Mouse (Mus musculus) ES-E14 (cell line): ENCODE measurements around the gene 9530077C05Rik. TPM values are rescaled to one million over a fixed set of nuclear protein-coding genes. Genes with fewer than 3 reads are reported as not detected.

ENCODE experiments used
- DNase-seq: peaks from one replicate; pipeline ENCODE4 v3.0.0-alpha.2; 2013; ENCODE audit warnings: low read depth, low spot score
- H3K27ac ChIP-seq: 2 replicates; pipeline ENCODE4 v1.5.1; 2012; ENCODE audit warnings: low read depth, mild to moderate bottlenecking, low read length, moderate library complexity, mixed read lengths; ENCODE audit not compliant: poor library complexity, insufficient read depth, severe bottlenecking
- H3K36me3 ChIP-seq: 2 replicates; pipeline ENCODE4 v1.6.1; 2012; ENCODE audit warnings: mild to moderate bottlenecking, low read length, moderate library complexity, mixed read lengths; ENCODE audit not compliant: control insufficient read depth, poor library complexity, insufficient read depth, severe bottlenecking
- H3K4me1 ChIP-seq, 2 experiments: fragments of 150-350 bp in 1 of 2; sonication (generic) in 1 of 2; 2 replicates each; pipeline ENCODE4 v1.6.1; 2012; ENCODE audit warnings: low read length in 2 of 2, mild to moderate bottlenecking in 1 of 2, mixed read lengths in 1 of 2; ENCODE audit not compliant: control insufficient read depth in 2 of 2, insufficient read depth in 2 of 2, poor library complexity in 1 of 2
- H3K4me3 ChIP-seq, 2 experiments: fragments of 150-350 bp in 1 of 2; sonication (generic) in 1 of 2; 2 replicates each; pipeline ENCODE4 v1.5.1; 2012; ENCODE audit warnings: low read length in 2 of 2, low read depth in 1 of 2, mild to moderate bottlenecking in 1 of 2, mixed read lengths in 1 of 2; ENCODE audit not compliant: insufficient read depth in 1 of 2, poor library complexity in 1 of 2, severe bottlenecking in 1 of 2
- H3K9ac ChIP-seq: 2 replicates; pipeline ENCODE4 v1.6.1; 2012; ENCODE audit warnings: low read depth, mild to moderate bottlenecking, low read length, mixed read lengths; ENCODE audit not compliant: poor library complexity, insufficient read depth, severe bottlenecking
- H3K9me3 ChIP-seq: fragments of 150-350 bp; sonication (generic); 2 replicates; pipeline ENCODE4 v1.6.1; 2012; ENCODE audit warnings: low read depth, mild to moderate bottlenecking, low read length; ENCODE audit not compliant: control insufficient read depth, insufficient read depth
- CHD2 ChIP-seq: IDR thresholded peaks from 2 replicates; pipeline ENCODE4 v1.6.1; 2014; ENCODE audit warnings: mild to moderate bottlenecking, low read depth, low read length, inconsistent platforms
- HCFC1 ChIP-seq: IDR thresholded peaks from 2 replicates; pipeline ENCODE4 v1.6.1; 2012; ENCODE audit warnings: low read length, inconsistent platforms, borderline replicate concordance; ENCODE audit not compliant: insufficient read depth
- MAFK ChIP-seq: IDR thresholded peaks from 2 replicates; pipeline ENCODE4 v1.6.1; 2014; ENCODE audit warnings: mild to moderate bottlenecking, low read depth, low read length, inconsistent platforms; ENCODE audit not compliant: insufficient read depth
- ZC3H11A ChIP-seq: IDR thresholded peaks from 2 replicates; pipeline ENCODE4 v1.6.1; 2012; ENCODE audit warnings: low read depth, mild to moderate bottlenecking, inconsistent platforms, low read length, borderline replicate concordance
- ZNF384 ChIP-seq: IDR thresholded peaks from 2 replicates; pipeline ENCODE4 v1.6.1; 2012; ENCODE audit warnings: low read depth, low read length, inconsistent platforms
- in situ Hi-C, 2 experiments: fragments of 600-800 bp; cut with MboI; formaldehyde crosslinking; loops; one replicate each; pipeline ENCODE4 v1.15.1; 2025; ENCODE audit warnings: low sequenced_read_pairs in 2 of 2, inconsistent platforms in 1 of 2; ENCODE audit not compliant: unreplicated experiment in 2 of 2
- total RNA-seq: library from RNA; depleted of rRNA; stranded (reverse); fragments of 300-350 nt; gene quantifications from 2 replicates; pipeline ENCODE4 v1.2.3, GENCODE M21; 2012

The 9530077C05Rik gene
- total RNA-seq, 1 experiment = 2.2 TPM

DNA sequence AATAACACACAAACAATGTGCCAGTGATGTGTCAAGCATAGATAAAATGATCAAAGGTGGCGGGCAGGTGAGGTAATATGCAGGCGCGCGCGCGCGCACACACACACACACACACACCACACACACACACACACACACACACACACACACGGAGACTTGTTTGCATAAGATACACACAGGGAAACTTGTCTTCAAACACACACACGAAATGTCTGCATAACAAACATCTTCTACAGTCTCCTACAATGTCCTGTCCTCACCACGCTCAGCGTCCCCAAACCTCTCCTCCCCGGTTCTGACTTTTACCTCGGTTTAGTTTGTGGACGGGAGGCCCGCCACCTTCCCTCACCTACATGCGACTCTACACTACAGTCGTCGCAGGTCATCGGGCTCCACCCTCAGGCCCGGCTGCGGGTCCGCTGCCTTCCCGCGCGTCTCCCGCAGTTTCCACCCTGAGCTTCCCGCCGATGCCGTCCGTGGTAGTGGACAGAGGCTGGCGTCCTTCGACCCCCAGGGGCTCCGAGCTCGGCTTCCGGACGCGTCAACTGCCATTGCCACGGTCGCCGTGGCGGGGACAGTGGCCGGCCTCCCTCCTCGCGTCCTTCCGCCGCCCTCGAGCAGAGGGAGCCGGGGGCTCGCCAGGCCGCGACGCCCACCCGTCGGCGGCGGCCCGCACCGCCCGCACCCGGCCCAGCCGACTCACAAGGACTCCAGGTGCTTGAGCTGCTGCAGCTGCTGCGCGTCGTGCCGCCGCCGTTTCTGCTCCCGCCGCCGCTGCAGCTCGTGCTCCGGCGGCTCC lies 56.3 kb downstream of the 9530077C05Rik start:
- H3K9me3 ChIP-seq = no peaks in the 10 kb centered on the region
- H3K4me1 ChIP-seq = peaks cover 4 to 6% of the 10 kb centered on the region in 2 experiments; a peak in 1 of 4 replicates
- in situ Hi-C loops = no loop called here
- H3K4me3 ChIP-seq = peak overlapping the region; percentile 78 to 92
- DNase-seq = peak; percentile 29
- peak overlapping the region; percentile 90 for H3K9ac ChIP-seq
- TF ChIP-seq ZC3H11A = no peak
- TF ChIP-seq HCFC1 = 0 out of 2 replicates have a peak, but pooled peaks have one; percentile 20
- no peak for TF ChIP-seq MAFK
- no peak for TF ChIP-seq CHD2
- no peaks in the 10 kb centered on the region; the same call in 1 of the 2 replicates for H3K36me3 ChIP-seq
- no peak overlapping the region for H3K27ac ChIP-seq

DNA sequence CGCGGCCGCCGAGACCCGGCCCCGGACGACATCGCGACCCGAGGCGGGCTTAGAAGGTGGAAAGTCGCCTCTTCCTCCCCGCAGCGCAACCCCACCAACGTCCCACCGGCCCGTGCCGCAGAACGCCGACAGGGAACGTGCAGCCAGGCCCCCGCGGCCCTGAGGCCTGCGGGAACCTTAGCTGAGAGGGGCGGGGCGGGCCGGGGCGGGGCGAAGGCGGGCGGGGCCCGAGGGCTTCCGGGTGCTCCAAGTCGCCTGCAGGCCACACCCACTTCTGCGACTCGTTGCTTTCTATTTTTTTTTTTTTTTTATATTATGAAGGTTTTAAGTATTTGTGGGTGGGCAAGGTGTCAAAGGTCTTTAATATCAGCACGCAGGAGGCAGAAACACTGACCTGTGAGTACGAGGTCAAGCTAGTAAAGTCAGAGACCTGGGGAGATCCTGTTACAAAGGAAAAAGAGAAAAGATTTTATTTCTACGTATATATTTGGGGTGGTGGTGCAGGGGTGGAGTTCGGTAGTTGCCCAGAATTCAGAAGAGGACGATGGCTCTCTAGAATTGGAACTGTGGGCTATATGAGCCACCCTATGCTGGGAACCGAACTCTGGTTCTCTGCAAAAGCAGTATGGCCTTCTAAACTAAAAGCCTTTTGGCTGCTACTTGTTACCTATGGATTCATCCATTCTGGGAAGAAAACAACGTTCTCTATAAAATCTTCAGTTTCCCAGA lies 57.0 kb downstream of the 9530077C05Rik start:
- H3K27ac ChIP-seq = no peak overlapping the region
- no peaks in the 10 kb centered on the region; the same call in 1 of the 2 replicates for H3K36me3 ChIP-seq
- in situ Hi-C loops = no loop called here
- peak; percentile 91 for TF ChIP-seq ZNF384
- no peak for TF ChIP-seq ZC3H11A
- no peak for TF ChIP-seq CHD2
- no peak for TF ChIP-seq MAFK
- no peak; the same call in 1 of the 2 replicates for TF ChIP-seq HCFC1
- peak overlapping the region; percentile 78 to 92 for H3K4me3 ChIP-seq
- H3K9me3 ChIP-seq = no peaks in the 10 kb centered on the region
- DNase-seq = peak; percentile 68
- peaks cover 4 to 6% of the 10 kb centered on the region in 2 experiments; a peak in 1 of 4 replicates for H3K4me1 ChIP-seq
- peak overlapping the region; percentile 90 for H3K9ac ChIP-seq

DNA sequence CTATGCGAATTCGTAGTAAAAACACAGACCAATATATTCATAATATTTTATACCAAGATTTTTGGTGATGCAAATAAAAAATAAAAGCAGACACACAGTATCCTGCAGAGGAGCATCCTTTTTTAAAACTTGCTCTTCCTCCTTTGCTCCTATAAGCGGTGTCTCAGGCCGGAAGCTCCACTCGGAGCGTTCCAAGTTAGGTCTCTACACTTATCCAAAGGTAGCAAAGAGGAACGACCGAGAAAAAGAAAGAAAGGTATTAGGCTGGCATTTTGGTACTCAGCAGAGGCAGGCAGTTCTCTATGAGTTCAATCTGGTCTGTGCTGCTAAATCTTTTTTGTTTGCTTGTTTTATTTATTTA lies 57.6 kb downstream of the 9530077C05Rik start:
- H3K27ac ChIP-seq = no peak overlapping the region
- no peak for DNase-seq
- TF ChIP-seq HCFC1 (no peak), ZNF384 (no peak)
- no peak overlapping the region for H3K9ac ChIP-seq
- peaks cover 4 to 6% of the 10 kb centered on the region in 2 experiments; a peak in 1 of 4 replicates for H3K4me1 ChIP-seq
- H3K36me3 ChIP-seq = no peaks in the 10 kb centered on the region; the same call in 1 of the 2 replicates
- H3K9me3 ChIP-seq = no peaks in the 10 kb centered on the region
- in situ Hi-C loops = no loop called here
- H3K4me3 ChIP-seq = no peak overlapping the region

DNA sequence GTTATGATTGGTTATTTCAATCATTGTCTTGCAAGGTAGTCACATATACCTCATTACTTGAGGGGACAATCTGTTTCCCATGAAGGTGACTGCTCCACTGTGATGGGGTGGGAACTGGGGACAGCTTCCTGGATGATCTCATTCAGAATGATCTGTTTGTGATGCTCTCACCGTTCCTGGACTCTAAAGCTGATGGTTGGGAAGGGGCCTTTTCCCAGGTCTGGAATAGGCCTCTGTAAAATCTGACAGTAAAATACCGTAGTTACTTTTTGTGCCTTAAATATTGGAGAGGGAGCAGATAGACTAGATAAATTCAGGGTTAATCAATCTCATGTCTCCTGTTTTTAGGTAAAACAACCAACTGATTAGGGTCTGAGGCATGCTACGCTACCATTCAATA lies 58.3 kb downstream of the 9530077C05Rik start, which contains the start of gene Rp9:
Gene Rp9 (minus strand): TSS at position 101 of the 400 bp plus-strand sequence.
- Histone ChIP-seq H3K27ac (no peak within 1 kb of the TSS), H3K9ac (no peak within 1 kb of the TSS; the same call in 1 of the 2 replicates), H3K4me3 (peak within 1 kb of the TSS in 1 of 2 experiments; percentile 78; a peak in 2 of 4 replicates), H3K4me1 (peaks cover 4 to 6% of the 10 kb centered on the region in 2 experiments; a peak in 1 of 4 replicates), H3K9me3 (no peaks in the 10 kb centered on the region), H3K36me3 (no peaks in the 10 kb centered on the region; the same call in 1 of the 2 replicates)
- in situ Hi-C loops = no loop called here
- TF ChIP-seq ZNF384 (no peak), CHD2 (no peak), MAFK (no peak), HCFC1 (no peak), ZC3H11A (no peak)
- no peak for DNase-seq
